ENCODE assay signal across 8 mouse cellular contexts in genomic region chr6:86851561-86851960, GRCm38 (mm10). TPM values are rescaled to one million over a fixed set of nuclear protein-coding genes. Genes with fewer than 3 reads are reported as not detected.
A peak's percentile ranks its signal among the peaks of the same experiment; 100 is the strongest.
DNase-seq lines count a peak whose midpoint lies in the region; ATAC-seq and TF ChIP-seq lines count a peak whose summit lies in the region.

No protein-coding gene starts in this region.

- H3K27me3 ChIP-seq in C2C12 (ENCODE audit: control insufficient read depth, insufficient read depth, insufficient read length) = no peaks in the 10 kb centered on the region
- H3K27me3 ChIP-seq in hindbrain, embryonic 12.5 days = no peaks in the 10 kb centered on the region
- no peaks in the 10 kb centered on the region for H3K27me3 ChIP-seq in liver, embryonic 13.5 days

- TF ChIP-seq CTCF in C2C12 (IDR thresholded peaks at IDR 0.05; ENCODE audit: control insufficient read depth, insufficient read depth, insufficient read length) = no peak

- peaks cover 19% of the 10 kb centered on the region for H3K79me3 ChIP-seq in C2C12 (ENCODE audit: low read depth)

- no peak overlapping the region for H3K4me3 ChIP-seq in C2C12 (ENCODE audit: insufficient read depth, poor library complexity, severe bottlenecking)
- peak overlapping the region; percentile 75 for H3K4me3 ChIP-seq in hindbrain, embryonic 12.5 days
- H3K4me3 ChIP-seq in liver, embryonic 13.5 days (replicated peaks) = peak overlapping the region; percentile 95; the same call in 1 of the 2 replicates

- no peaks in the 10 kb centered on the region for H3K9me3 ChIP-seq in hindbrain, embryonic 12.5 days (replicated peaks)
- no peaks in the 10 kb centered on the region for H3K9me3 ChIP-seq in liver, embryonic 13.5 days (replicated peaks)

- peaks cover 12% of the 10 kb centered on the region for H3K36me3 ChIP-seq in C2C12 (ENCODE audit: control insufficient read depth, insufficient read depth)
- 0 out of 2 replicates have a peak, but pooled peaks cover 14% of the 10 kb centered on the region for H3K36me3 ChIP-seq in hindbrain, embryonic 12.5 days
- peaks cover 9% of the 10 kb centered on the region for H3K36me3 ChIP-seq in liver, embryonic 13.5 days

- no peak overlapping the region for H3ac ChIP-seq in C2C12 (ENCODE audit: control insufficient read depth, insufficient read length, low read depth)

- peaks cover 72% of the 10 kb centered on the region for H3K79me2 ChIP-seq in C2C12 (ENCODE audit: control insufficient read depth, insufficient read depth)

- peak; percentile 9 for DNase-seq in embryo, embryonic 11 days
- no peak for DNase-seq in embryo, embryonic 10.5 days (ENCODE audit: low spot score)
- no peak for DNase-seq in liver, embryonic 13.5 days
- no peak for DNase-seq in cerebellum, postnatal 25 days
- no peak for DNase-seq in c-Kit-positive CD71-positive TER-119-positive erythroid progenitor cells, embryonic 14.5 days (ENCODE audit: low spot score)
- no peak for DNase-seq in urinary bladder, postnatal 10 days (ENCODE audit: low spot score)

- H3K4me1 ChIP-seq in hindbrain, embryonic 12.5 days = peaks cover 37% of the 10 kb centered on the region
- H3K4me1 ChIP-seq in liver, embryonic 13.5 days (replicated peaks) = peaks cover 57% of the 10 kb centered on the region

- no peak for ATAC-seq in hindbrain, embryonic 12.5 days (ENCODE audit: low FRiP score)
- ATAC-seq in liver, embryonic 13.5 days (ENCODE audit: low read depth) = no peak

- H3K9ac ChIP-seq in hindbrain, embryonic 12.5 days = peak overlapping the region; percentile 81
- peak overlapping the region; percentile 8; the same call in 1 of the 2 replicates for H3K9ac ChIP-seq in liver, embryonic 13.5 days

- WGBS in hindbrain, embryonic 12.5 days = 30% methylated on average over 1 of the region's 1 CpGs
- 9% methylated on average over 1 of the region's 1 CpGs for WGBS in liver, embryonic 13.5 days (ENCODE audit: insufficient replicate concordance)

- peak overlapping the region; percentile 88 for H3K4me2 ChIP-seq in hindbrain, embryonic 12.5 days (replicated peaks)
- H3K4me2 ChIP-seq in liver, embryonic 13.5 days = peak overlapping the region; percentile 96

- H3K27ac ChIP-seq in hindbrain, embryonic 12.5 days = no peak overlapping the region
- peak overlapping the region; percentile 37; the same call in 1 of the 2 replicates for H3K27ac ChIP-seq in liver, embryonic 13.5 days

TF ChIP-seq in C2C12, 6 proteins besides CTCF, POLR2A, EP300 and RAD21:
- TF ChIP-seq MYOD1 (IDR thresholded peaks at IDR 0.05; ENCODE audit: control insufficient read depth, insufficient read length, low read depth) (no peak), MAX (IDR thresholded peaks at IDR 0.05) (no peak), MYOG (IDR thresholded peaks at IDR 0.05; ENCODE audit: control insufficient read depth, extremely low read depth, insufficient read length) (no peak), CEBPB (IDR thresholded peaks at IDR 0.05; ENCODE audit: low read depth) (no peak), USF1 (IDR thresholded peaks at IDR 0.05; ENCODE audit: low read depth) (peak; percentile 51), FOSL1 (IDR thresholded peaks at IDR 0.05; ENCODE audit: insufficient read depth, low read length, poor library complexity, severe bottlenecking) (no peak)

RNA-seq across cellular contexts. Expression of gene Aak1, which starts 2.2 kb away (rescaled TPM):
- polyA plus RNA-seq in C2C12 (2012; fragmentation: generic; extraction: Trizol) = 12.8 TPM
- 37.0 and 47.6 TPM in 2 replicates for polyA plus RNA-seq in hindbrain, embryonic 12.5 days (2016; fragmentation: Nextera tagmentation; extraction: Ambion mirVana)
- polyA plus RNA-seq in liver, embryonic 13.5 days (2015; fragmentation: Nextera tagmentation; extraction: Ambion mirVana) = 3.4 and 4.3 TPM in 2 replicates

RNA-seq across cellular contexts. Expression of gene Anxa4, which starts 58.2 kb away (rescaled TPM):
- polyA plus RNA-seq in C2C12 (2012; fragmentation: generic; extraction: Trizol) = 93.0 TPM
- polyA plus RNA-seq in hindbrain, embryonic 12.5 days (2016; fragmentation: Nextera tagmentation; extraction: Ambion mirVana) = 9.9 and 11.3 TPM in 2 replicates
- 28.1 and 31.7 TPM in 2 replicates for polyA plus RNA-seq in liver, embryonic 13.5 days (2015; fragmentation: Nextera tagmentation; extraction: Ambion mirVana)
